Mouse (Mus musculus) lung, adult 2 months (tissue): ENCODE results near the gene Ghrhr. TPM values are rescaled to one million over a fixed set of nuclear protein-coding genes. Genes with fewer than 3 reads are reported as not detected.

Experiments used
- DNase-seq: peaks from one replicate; pipeline ENCODE4 v3.0.0; 2022
- H3K4me1 ChIP-seq: fragments of 200-500 bp; 2 replicates; pipeline ENCODE4 v1.6.1; 2011; ENCODE audit warnings: low read length; ENCODE audit not compliant: control insufficient read depth, insufficient read depth
- H3K4me3 ChIP-seq: fragments of 200-500 bp; replicated peaks from 2 replicates; pipeline ENCODE3; 2011; ENCODE audit warnings: low read depth, mild to moderate bottlenecking, control low read depth, low read length; ENCODE audit errors: extremely low read depth
- CTCF ChIP-seq: fragments of 200-500 bp; IDR thresholded peaks from 2 replicates; pipeline ENCODE4 v1.5.1; 2011; ENCODE audit warnings: mild to moderate bottlenecking, low read length, control low read depth; ENCODE audit not compliant: insufficient read depth
- POLR2A ChIP-seq: fragments of 200-500 bp; IDR thresholded peaks from 2 replicates; pipeline ENCODE4 v1.6.1; 2011; ENCODE audit warnings: low read depth, mild to moderate bottlenecking, control low read depth, low read length, borderline replicate concordance; ENCODE audit errors: extremely low read depth
- WGBS: fragments of 180-500 bp; shearing (Covaris S2); methylation state at CpG from one replicate; pipeline ENCODE4 v1.1.7; 2018; 5-methylcytosine and 5-hydroxymethylcytosine counted together
- polyA plus RNA-seq: library from polyadenylated mRNA; depleted of rRNA; stranded (reverse); fragments of >200 nt; gene quantifications from 2 replicates; pipeline ENCODE4 v1.2.3, GENCODE M21; 2012

Gene Ghrhr
- polyA plus RNA-seq, 1 experiment: not detected

GRCm38 (mm10) chr6:55362663-55363062 lies 13.4 kb upstream of the Ghrhr start:
- no peak overlapping the region for H3K4me3 ChIP-seq
- DNase-seq: no peak
- peaks cover 2% of the 10 kb centered on the region for H3K4me1 ChIP-seq
- 79% methylated on average over 1 of the region's 1 CpGs for WGBS
- TF ChIP-seq POLR2A (no peak), CTCF (no peak)

GRCm38 (mm10) chr6:55367126-55367525 lies 9.0 kb upstream of the Ghrhr start:
- H3K4me1 ChIP-seq: no peaks in the 10 kb centered on the region
- no peak overlapping the region for H3K4me3 ChIP-seq
- DNase-seq: no peak
- TF ChIP-seq POLR2A (no peak), CTCF (no peak)

- no peak overlapping the region for H3K4me3 ChIP-seq
- H3K4me1 ChIP-seq: no peaks in the 10 kb centered on the region
- WGBS: 78% methylated on average over 6 of the region's 6 CpGs
- TF ChIP-seq POLR2A (no peak), CTCF (no peak)
- DNase-seq: no peak
Observed at GRCm38 (mm10) chr6:55370831-55371230, 5.3 kb upstream of the Ghrhr start.

GRCm38 (mm10) chr6:55376511-55376910 lies 416 bp downstream of the Ghrhr start:
- DNase-seq: no peak
- no peak overlapping the region for H3K4me3 ChIP-seq
- 58% methylated on average over 5 of the region's 5 CpGs for WGBS

GRCm38 (mm10) chr6:55377461-55377860 lies 1.4 kb downstream of the Ghrhr start:
- Histone ChIP-seq H3K4me1 (no peaks in the 10 kb centered on the region), H3K4me3 (no peak overlapping the region)
- no peak for DNase-seq
- 63% methylated on average over 4 of the region's 4 CpGs for WGBS
- no peak for TF ChIP-seq CTCF
- no peak for TF ChIP-seq POLR2A

More at GRCm38 (mm10) chr6:55376511-55376910, 416 bp downstream of the Ghrhr start:
- no peak for TF ChIP-seq CTCF
- TF ChIP-seq POLR2A: no peak
- no peaks in the 10 kb centered on the region for H3K4me1 ChIP-seq

- no peak overlapping the region for H3K4me3 ChIP-seq
- 54% methylated on average over 3 of the region's 3 CpGs for WGBS
- DNase-seq: no peak
- H3K4me1 ChIP-seq: no peaks in the 10 kb centered on the region
- TF ChIP-seq POLR2A (no peak), CTCF (peak; percentile 55)
Observed at GRCm38 (mm10) chr6:55379641-55380335, 3.7 kb downstream of the Ghrhr start.

- H3K4me1 ChIP-seq: no peaks in the 10 kb centered on the region
- WGBS: 82% methylated on average over 4 of the region's 4 CpGs
- TF ChIP-seq POLR2A (no peak), CTCF (no peak)
- H3K4me3 ChIP-seq: no peak overlapping the region
- no peak for DNase-seq
Observed at GRCm38 (mm10) chr6:55381966-55382365, 5.9 kb downstream of the Ghrhr start.

- WGBS: 5% methylated on average over 1 of the region's 1 CpGs
- DNase-seq: peak; percentile 68
- peak; percentile 71 for TF ChIP-seq CTCF
- no peak for TF ChIP-seq POLR2A
- H3K4me3 ChIP-seq: no peak overlapping the region
- no peaks in the 10 kb centered on the region for H3K4me1 ChIP-seq
Observed at GRCm38 (mm10) chr6:55383897-55384296, 7.8 kb downstream of the Ghrhr start.

GRCm38 (mm10) chr6:55384356-55384951 lies 8.4 kb downstream of the Ghrhr start:
- Histone ChIP-seq H3K4me1 (no peaks in the 10 kb centered on the region), H3K4me3 (no peak overlapping the region)
- 64% methylated on average over 5 of the region's 5 CpGs for WGBS
- no peak for DNase-seq
- TF ChIP-seq CTCF (no peak), POLR2A (no peak)
